Mouse (Mus musculus) heart, postnatal 0 days (tissue): ENCODE measurements around the gene Snx29. TPM values are rescaled to one million over a fixed set of nuclear protein-coding genes. Genes with fewer than 3 reads are reported as not detected.

Experiments
- ATAC-seq: fragments of 200-750 bp; cut with Nextera tagmentation; 2 replicates; pipeline ENCODE4 v1.8.0; 2017; ENCODE audit warnings: low read depth, moderate number of reproducible peaks, moderate library complexity; ENCODE audit not compliant: insufficient read depth
- DNase-seq: peaks from one replicate; pipeline ENCODE4 v3.0.0-alpha.2; 2016; ENCODE audit warnings: low spot score
- H3K27ac ChIP-seq: fragments of 300-500 bp; sonication (generic); 2 replicates; pipeline ENCODE4 v1.5.1; 2014; ENCODE audit warnings: low read depth, mild to moderate bottlenecking
- H3K27me3 ChIP-seq: fragments of 300-500 bp; sonication (generic); 2 replicates; pipeline ENCODE4 v1.6.1; 2014; ENCODE audit warnings: low read length, mixed read lengths; ENCODE audit not compliant: control insufficient read depth, insufficient read depth
- H3K36me3 ChIP-seq: fragments of 300-500 bp; sonication (generic); replicated peaks from 2 replicates; pipeline ENCODE4 v1.6.1; 2014; ENCODE audit warnings: low read length, mixed read lengths; ENCODE audit not compliant: control insufficient read depth, insufficient read depth
- H3K4me1 ChIP-seq: fragments of 300-500 bp; sonication (generic); 2 replicates; pipeline ENCODE4 v1.6.1; 2014; ENCODE audit warnings: antibody characterized with exemption; ENCODE audit not compliant: control insufficient read depth, insufficient read depth
- H3K4me2 ChIP-seq: fragments of 300-500 bp; sonication (generic); 2 replicates; pipeline ENCODE4 v1.6.1; 2014; ENCODE audit warnings: low read depth, mild to moderate bottlenecking, low read length, moderate library complexity
- H3K4me3 ChIP-seq: fragments of 300-500 bp; sonication (generic); 2 replicates; pipeline ENCODE4 v1.5.1; 2014; ENCODE audit warnings: low read depth, low read length
- H3K9ac ChIP-seq: fragments of 300-500 bp; sonication (generic); replicated peaks from 2 replicates; pipeline ENCODE4 v1.6.1; 2014; ENCODE audit warnings: low read depth, low read length, mixed read lengths
- H3K9me3 ChIP-seq: fragments of 300-500 bp; sonication (generic); replicated peaks from 2 replicates; pipeline ENCODE4 v1.6.1; 2016; ENCODE audit warnings: low read length; ENCODE audit not compliant: control insufficient read depth
- CTCF ChIP-seq: IDR thresholded peaks from 2 replicates; pipeline ENCODE4 v1.5.1; 2016; ENCODE audit warnings: antibody characterized with exemption, control low read depth, low read depth
- EP300 ChIP-seq: IDR thresholded peaks from 2 replicates; pipeline ENCODE4 v1.6.1; 2016; ENCODE audit warnings: antibody characterized with exemption, low read depth
- WGBS: fragments of 180-500 bp; shearing (Covaris S2); extraction: QIAGEN DNeasy Blood & Tissue Kit; methylation state at CpG from one replicate; pipeline ENCODE4 v1.1.7; 2014; 5-methylcytosine and 5-hydroxymethylcytosine counted together
- polyA plus RNA-seq: library from polyadenylated mRNA; unstranded; fragments of >200 nt; fragmentation: Nextera tagmentation; extraction: Ambion mirVana; gene quantifications from 2 replicates; pipeline ENCODE4 v1.2.1, GENCODE M21; 2015
- total RNA-seq: library from RNA; depleted of rRNA; stranded (reverse); fragments of >200 nt; gene quantifications from 2 replicates; pipeline ENCODE4 v1.2.3, GENCODE M21; 2014; ENCODE audit warnings: low replicate concordance

The Snx29 gene
- total and polyA plus RNA-seq, 2 experiments from 2014 or later: 3.1 to 3.9 TPM

GRCm38 (mm10) chr16:11690756-11691155 is 368.0 kb downstream of the Snx29 start:
- WGBS: 55% methylated on average over 4 of the region's 4 CpGs

GRCm38 (mm10) chr16:11691487-11692200 is 368.9 kb downstream of the Snx29 start:
- no peak for DNase-seq
- Histone ChIP-seq H3K36me3 (no peaks in the 10 kb centered on the region), H3K27ac (no peak overlapping the region), H3K27me3 (no peaks in the 10 kb centered on the region), H3K9me3 (no peaks in the 10 kb centered on the region), H3K4me1 (peaks cover 10% of the 10 kb centered on the region), H3K4me2 (no peak overlapping the region), H3K4me3 (no peak overlapping the region), H3K9ac (no peak overlapping the region)
- 75% methylated on average over 9 of the region's 9 CpGs for WGBS
- TF ChIP-seq EP300 (no peak), CTCF (peak; percentile 8; the same call in 1 of the 2 replicates)
- ATAC-seq: no peak

More at GRCm38 (mm10) chr16:11690756-11691155, 368.0 kb downstream of the Snx29 start:
- ATAC-seq: no peak
- H3K9me3 ChIP-seq: no peaks in the 10 kb centered on the region
- no peak for DNase-seq
- no peak overlapping the region for H3K27ac ChIP-seq
- TF ChIP-seq EP300 (no peak), CTCF (no peak)
- H3K4me2 ChIP-seq: no peak overlapping the region
- peaks cover 10% of the 10 kb centered on the region for H3K4me1 ChIP-seq
- no peak overlapping the region for H3K9ac ChIP-seq
- no peaks in the 10 kb centered on the region for H3K36me3 ChIP-seq
- H3K4me3 ChIP-seq: no peak overlapping the region
- no peaks in the 10 kb centered on the region for H3K27me3 ChIP-seq

GRCm38 (mm10) chr16:11692744-11693143 is 370.0 kb downstream of the Snx29 start:
- H3K27me3 ChIP-seq: no peaks in the 10 kb centered on the region
- 74% methylated on average over 5 of the region's 5 CpGs for WGBS
- no peak for ATAC-seq
- no peaks in the 10 kb centered on the region for H3K9me3 ChIP-seq
- H3K4me3 ChIP-seq: no peak overlapping the region
- no peaks in the 10 kb centered on the region for H3K36me3 ChIP-seq
- peaks cover 10% of the 10 kb centered on the region for H3K4me1 ChIP-seq
- no peak overlapping the region for H3K9ac ChIP-seq
- H3K4me2 ChIP-seq: no peak overlapping the region
- DNase-seq: no peak
- H3K27ac ChIP-seq: no peak overlapping the region
- TF ChIP-seq CTCF (no peak), EP300 (no peak)

GRCm38 (mm10) chr16:11694386-11694785 is 371.7 kb downstream of the Snx29 start:
- Histone ChIP-seq H3K4me2 (no peak overlapping the region), H3K4me1 (peaks cover 10% of the 10 kb centered on the region), H3K9ac (no peak overlapping the region), H3K36me3 (no peaks in the 10 kb centered on the region), H3K27ac (no peak overlapping the region), H3K4me3 (no peak overlapping the region), H3K9me3 (no peaks in the 10 kb centered on the region), H3K27me3 (no peaks in the 10 kb centered on the region)
- WGBS: 83% methylated on average over 4 of the region's 4 CpGs
- DNase-seq (no peak), ATAC-seq (no peak)
- TF ChIP-seq CTCF (no peak), EP300 (no peak)

DNA sequence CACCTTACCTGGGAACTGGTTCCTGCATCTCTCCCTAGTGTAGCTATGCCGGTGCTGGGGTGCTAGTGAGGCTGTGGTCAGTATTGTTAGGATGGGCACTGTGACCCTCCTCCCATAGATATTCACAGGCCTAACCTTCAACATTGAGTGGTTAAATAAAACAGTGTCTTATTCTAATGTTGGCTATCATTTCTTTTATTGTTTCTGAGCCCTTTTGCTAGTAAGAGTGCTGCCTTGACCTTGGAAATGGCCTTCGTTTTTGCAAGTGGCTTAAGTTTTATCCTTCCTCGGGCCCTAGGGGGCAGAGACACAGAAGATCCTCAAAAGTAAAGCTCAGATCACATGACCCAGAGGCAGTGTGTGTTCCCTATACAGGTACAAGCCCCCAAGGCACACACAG is 374.1 kb downstream of the Snx29 start:
- no peak for ATAC-seq
- H3K4me2 ChIP-seq: no peak overlapping the region

More for the DNA sequence above, 374.1 kb downstream of the Snx29 start:
- H3K36me3 ChIP-seq: no peaks in the 10 kb centered on the region
- 62% methylated on average over 3 of the region's 3 CpGs for WGBS
- no peak overlapping the region for H3K9ac ChIP-seq
- TF ChIP-seq EP300 (no peak), CTCF (no peak)
- no peaks in the 10 kb centered on the region for H3K27me3 ChIP-seq
- H3K4me3 ChIP-seq: no peak overlapping the region
- H3K27ac ChIP-seq: no peak overlapping the region
- no peak for DNase-seq
- no peaks in the 10 kb centered on the region for H3K4me1 ChIP-seq
- H3K9me3 ChIP-seq: no peaks in the 10 kb centered on the region
